In the genomic region with DNA sequence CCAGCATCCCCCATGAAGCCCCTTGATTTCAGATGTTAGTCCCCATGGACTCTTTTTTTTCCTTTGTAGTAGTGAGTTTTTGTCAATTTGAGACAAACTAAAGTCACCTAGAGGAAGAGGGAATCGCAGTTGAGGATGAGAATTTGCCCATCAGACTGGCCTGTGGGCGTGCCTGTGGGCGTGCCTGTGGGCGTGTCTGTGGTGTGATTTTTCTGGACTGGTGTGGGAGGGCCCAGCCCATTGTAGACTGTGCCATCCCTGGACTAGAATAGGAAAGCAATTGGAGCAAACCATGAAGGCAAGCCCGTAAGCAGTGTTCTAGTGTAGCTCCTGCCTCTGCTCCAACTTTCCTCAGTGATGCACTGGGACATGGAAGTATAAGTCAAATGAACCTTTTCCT, we compare ENCODE assay signal across 15 mouse cellular contexts. TPM values are rescaled to one million over a fixed set of nuclear protein-coding genes. Genes with fewer than 3 reads are reported as not detected.
DNase-seq lines count a peak whose midpoint lies in the region; ATAC-seq and TF ChIP-seq lines count a peak whose summit lies in the region.
"Had no signal": no experiment of that assay in that cellular context is flagged by ENCODE, and none has a peak within 500 bp of the region (broad histone marks: within the 10 kb centered on the region; RNA-seq: fewer than 3 reads in every experiment).

No protein-coding gene starts in this region.

- no peak overlapping the region for H3K4me2 ChIP-seq in kidney, embryonic 14.5 days (replicated peaks; ENCODE audit: low read depth, low read length)
- H3K4me2 ChIP-seq in midbrain, embryonic 11.5 days, result no peak overlapping the region
- H3K4me2 ChIP-seq: embryonic facial prominence, embryonic 15.5 days; heart, embryonic 11.5 days; hindbrain, embryonic 14.5 days; lung, embryonic 15.5 days had no signal

- no peak for TF ChIP-seq CTCF in kidney, adult 2 months (conservative IDR thresholded peaks at IDR 0.05; ENCODE audit: insufficient read depth, insufficient read length, low read depth, low read length)
- TF ChIP-seq CTCF in thymus, adult 2 months (IDR thresholded peaks at IDR 0.05; ENCODE audit: borderline replicate concordance, control insufficient read depth, extremely low read depth, insufficient read depth, low read length, poor library complexity), result no peak

- DNase-seq in kidney, adult 2 months, result peak; percentile 28
- DNase-seq in 416B (ENCODE audit: low read depth), result peak; percentile 54
- peak; percentile 55 for DNase-seq in Muller cell, postnatal 12 days (ENCODE audit: inconsistent ontology term)
- peak; percentile 37 for DNase-seq in induced T-regulatory cell, adult 2 months (ENCODE audit: low read depth)
- no peak for DNase-seq in midbrain, embryonic 11.5 days (ENCODE audit: low spot score, missing footprints)
- no peak for DNase-seq in thymus, adult 2 months
- no peak for DNase-seq in layer of hippocampus, adult 8-10 months (ENCODE audit: low spot score in 2 of 2)
- DNase-seq: cerebellum, adult 8-10 months; spleen, adult 18-20 months; thymus, postnatal 25 days had no signal

- H3K9ac ChIP-seq in kidney, embryonic 14.5 days (ENCODE audit: low read depth, low read length), result no peak overlapping the region
- H3K9ac ChIP-seq in midbrain, embryonic 11.5 days (ENCODE audit: low read length), result no peak overlapping the region
- H3K9ac ChIP-seq: embryonic facial prominence, embryonic 15.5 days; hindbrain, embryonic 14.5 days; lung, embryonic 15.5 days had no signal

- 38% methylated on average over 5 of the region's 5 CpGs for WGBS in kidney, adult 2 months
- 53% methylated on average over 5 of the region's 5 CpGs for WGBS in kidney, embryonic 14.5 days
- 62% methylated on average over 5 of the region's 5 CpGs for WGBS in midbrain, embryonic 11.5 days
- 65% methylated on average over 5 of the region's 5 CpGs for WGBS in thymus, adult 2 months

- H3K27ac ChIP-seq in kidney, adult 2 months (ENCODE audit: insufficient read depth, low read depth, low read length), result no peak overlapping the region
- no peak overlapping the region for H3K27ac ChIP-seq in kidney, embryonic 14.5 days (ENCODE audit: low read depth, low read length)
- no peak overlapping the region for H3K27ac ChIP-seq in midbrain, embryonic 11.5 days (ENCODE audit: low read depth, low read length)
- no peak overlapping the region for H3K27ac ChIP-seq in thymus, adult 2 months (ENCODE audit: control insufficient read depth, insufficient read depth, low read length)
- H3K27ac ChIP-seq: embryonic facial prominence, embryonic 15.5 days; hindbrain, embryonic 14.5 days; lung, embryonic 15.5 days had no signal

- TF ChIP-seq POLR2A in kidney, adult 2 months (IDR thresholded peaks at IDR 0.05; ENCODE audit: low read depth, low read length), result no peak
- TF ChIP-seq POLR2A in thymus, adult 2 months (IDR thresholded peaks at IDR 0.05; ENCODE audit: control insufficient read depth, extremely low read depth, insufficient read depth, low read length, poor library complexity), result no peak

- H3K9me3 ChIP-seq in kidney, embryonic 14.5 days (ENCODE audit: control insufficient read depth, low read length), result no peaks in the 10 kb centered on the region
- H3K9me3 ChIP-seq in midbrain, embryonic 11.5 days (ENCODE audit: control insufficient read depth, low read length), result no peaks in the 10 kb centered on the region
- H3K9me3 ChIP-seq: embryonic facial prominence, embryonic 15.5 days; lung, embryonic 15.5 days had no signal

- no peak overlapping the region for H3K4me3 ChIP-seq in kidney, adult 2 months (ENCODE audit: insufficient read depth, low read depth, low read length)
- H3K4me3 ChIP-seq in kidney, embryonic 14.5 days (ENCODE audit: low read length), result no peak overlapping the region
- H3K4me3 ChIP-seq in midbrain, embryonic 11.5 days (ENCODE audit: low read depth, low read length), result no peak overlapping the region
- no peak overlapping the region for H3K4me3 ChIP-seq in thymus, adult 2 months (ENCODE audit: control insufficient read depth, insufficient read depth, low read length)
- H3K4me3 ChIP-seq: embryonic facial prominence, embryonic 15.5 days; lung, embryonic 15.5 days had no signal

- H3K4me1 ChIP-seq in kidney, adult 2 months (ENCODE audit: control insufficient read depth, insufficient read depth, low read length), result peaks cover 8% of the 10 kb centered on the region; the same call in 1 of the 2 replicates
- H3K4me1 ChIP-seq in kidney, embryonic 14.5 days (ENCODE audit: control insufficient read depth, insufficient read depth, low read length), result peaks cover 8% of the 10 kb centered on the region
- H3K4me1 ChIP-seq in midbrain, embryonic 11.5 days (ENCODE audit: control insufficient read depth, insufficient read depth, low read length), result peaks cover 6% of the 10 kb centered on the region
- peaks cover 4% of the 10 kb centered on the region; the same call in 1 of the 2 replicates for H3K4me1 ChIP-seq in thymus, adult 2 months (replicated peaks; ENCODE audit: control insufficient read depth, insufficient read depth, low read length)

- no peaks in the 10 kb centered on the region for H3K36me3 ChIP-seq in kidney, adult 2 months (ENCODE audit: control insufficient read depth, insufficient read depth, low read length)
- no peaks in the 10 kb centered on the region for H3K36me3 ChIP-seq in kidney, embryonic 14.5 days (ENCODE audit: control insufficient read depth, insufficient read depth, low read length)
- no peaks in the 10 kb centered on the region for H3K36me3 ChIP-seq in midbrain, embryonic 11.5 days (ENCODE audit: control insufficient read depth, insufficient read depth, low read length)
- H3K36me3 ChIP-seq in thymus, adult 2 months (ENCODE audit: control insufficient read depth, insufficient read depth, low read length), result no peaks in the 10 kb centered on the region
- H3K36me3 ChIP-seq: embryonic facial prominence, embryonic 15.5 days; lung, embryonic 15.5 days had no signal

- no peaks in the 10 kb centered on the region for H3K27me3 ChIP-seq in kidney, adult 2 months (replicated peaks; ENCODE audit: control insufficient read depth, insufficient read depth, low read length)
- no peaks in the 10 kb centered on the region for H3K27me3 ChIP-seq in kidney, embryonic 14.5 days (ENCODE audit: control insufficient read depth, insufficient read depth, low read length)
- H3K27me3 ChIP-seq in midbrain, embryonic 11.5 days (ENCODE audit: control insufficient read depth, insufficient read depth, low read length), result no peaks in the 10 kb centered on the region
- H3K27me3 ChIP-seq in thymus, adult 2 months (ENCODE audit: control insufficient read depth, insufficient read depth, low read length), result no peaks in the 10 kb centered on the region
- H3K27me3 ChIP-seq: embryonic facial prominence, embryonic 15.5 days; lung, embryonic 15.5 days had no signal

- no peak for ATAC-seq in kidney, embryonic 14.5 days (ENCODE audit: low FRiP score, low TSS enrichment)
- ATAC-seq in midbrain, embryonic 11.5 days (ENCODE audit: low FRiP score), result no peak

RNA-seq across cellular contexts. Expression of a gene that starts 3.4 kb away (rescaled TPM):
- polyA plus RNA-seq in kidney, adult 2 months (2012; rRNA removed), result 100 and 134 TPM in 2 replicates
- 231 and 247 TPM in 2 replicates for polyA plus RNA-seq in kidney, embryonic 14.5 days (2014; fragmentation: Nextera tagmentation; extraction: Ambion mirVana)
- 215 and 238 TPM in 2 replicates for polyA plus RNA-seq in midbrain, embryonic 11.5 days (2014; fragmentation: Nextera tagmentation; extraction: Ambion mirVana)
- 79.8 and 88.9 TPM in 2 replicates for polyA plus RNA-seq in thymus, adult 2 months (2012; rRNA removed)
- total RNA-seq in layer of hippocampus, adult 8-10 months (2022), result 100 to 1,000 TPM; 169 to 185 (median 175) TPM

RNA-seq across cellular contexts. Expression of a gene that starts 37.7 kb away (rescaled TPM):
- 16.2 and 17.2 TPM in 2 replicates for polyA plus RNA-seq in kidney, adult 2 months (2012; rRNA removed)
- polyA plus RNA-seq in kidney, embryonic 14.5 days (2014; fragmentation: Nextera tagmentation; extraction: Ambion mirVana), result 9.1 and 10.4 TPM in 2 replicates
- polyA plus RNA-seq in midbrain, embryonic 11.5 days (2014; fragmentation: Nextera tagmentation; extraction: Ambion mirVana), result 8.2 and 10.8 TPM in 2 replicates
- 6.6 and 7.3 TPM in 2 replicates for polyA plus RNA-seq in thymus, adult 2 months (2012; rRNA removed)
- total RNA-seq in layer of hippocampus, adult 8-10 months (2022), result 10 to 100 TPM; 52.8 to 75.2 (median 63.4) TPM

Comparison
In these comparisons a context has a peak if more than half of its experiments do, and no peak if none do; other contexts are left out.
1. DNase-seq: peak in kidney, adult 2 months (single experiment), 416B (single experiment), Muller cell, postnatal 12 days (single experiment) and induced T-regulatory cell, adult 2 months (single experiment); none in midbrain, embryonic 11.5 days (single experiment), thymus, adult 2 months (single experiment) and layer of hippocampus, adult 8-10 months (0 of 2).